Mouse (Mus musculus): ENCODE data around the gene Card6.

Card6 gene

DNA sequence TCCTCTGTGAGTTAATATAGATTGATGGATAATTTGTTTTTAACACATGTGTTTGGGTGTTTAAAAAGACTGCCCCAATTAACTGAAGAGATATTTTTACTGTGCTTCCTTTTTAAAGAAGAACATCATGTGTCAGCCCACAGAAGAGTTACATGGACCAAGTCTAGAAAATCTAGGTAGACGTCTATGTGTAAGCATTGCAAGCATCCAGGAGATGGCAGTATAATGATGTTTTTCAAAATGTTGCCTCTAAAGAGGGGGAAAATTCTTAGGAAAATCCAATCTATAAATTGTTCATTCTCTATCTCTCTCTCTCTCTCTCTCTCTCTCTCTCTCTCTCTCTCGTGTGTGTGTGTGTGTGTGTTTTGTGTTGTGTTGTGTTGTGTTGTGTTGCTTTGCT, 22.2 kb downstream of the Card6 start:
- in situ Hi-C loops (cut with MseI, MboI) = no loop called here

DNA sequence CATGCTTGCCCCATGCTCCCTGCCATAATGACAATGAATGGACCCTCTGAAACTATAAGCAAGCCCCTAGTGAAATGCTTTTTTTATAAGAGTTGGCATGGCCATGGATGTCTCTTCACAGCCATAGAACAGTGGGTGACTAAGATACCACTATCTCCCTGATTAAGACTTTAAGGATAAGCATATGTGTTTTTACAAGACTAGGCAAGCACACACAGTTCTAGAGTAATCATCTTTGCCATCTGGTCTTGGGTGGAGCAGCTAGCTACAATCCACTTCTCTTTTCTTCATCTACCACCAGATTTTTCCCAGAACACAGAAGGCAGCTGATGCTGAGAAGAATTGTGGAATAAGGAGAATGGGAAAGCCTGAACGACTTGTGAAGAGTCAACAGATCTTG, 27.1 kb downstream of the Card6 start:
- in situ Hi-C loops (cut with MseI, MboI) = no loop called here

DNA sequence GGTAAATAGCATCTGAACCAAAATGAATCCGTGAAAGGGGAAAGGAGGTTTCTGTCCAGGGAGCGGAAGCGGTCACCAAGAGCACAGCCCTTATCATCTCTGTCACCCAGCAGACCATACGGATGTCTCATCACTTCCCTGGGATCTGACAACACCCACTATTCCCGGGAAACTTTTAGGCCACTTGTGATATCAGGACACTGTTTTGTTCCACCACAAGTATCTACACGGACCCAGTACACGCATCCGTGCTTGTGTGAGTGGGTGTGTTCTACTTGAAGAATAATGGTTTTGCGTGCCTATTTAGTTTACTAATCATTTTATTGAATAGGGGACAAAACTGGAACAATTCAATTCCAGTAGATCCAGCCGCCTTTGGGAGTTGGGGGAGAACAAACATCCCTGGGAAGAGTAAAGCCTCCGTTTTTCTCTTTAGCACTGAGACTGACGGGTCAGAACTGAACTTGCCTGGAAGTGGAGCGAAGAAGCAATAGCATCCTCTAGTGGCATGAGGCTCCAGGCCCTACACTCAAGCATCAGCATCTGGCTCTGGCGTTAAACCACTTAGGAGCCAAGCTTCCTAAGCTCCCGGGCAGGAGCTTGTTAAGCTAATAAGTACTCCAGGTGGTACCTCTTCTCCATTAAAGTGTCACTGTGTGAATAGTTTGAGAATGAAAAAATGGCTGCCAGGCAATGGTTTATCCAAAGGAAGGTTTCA, 39.4 kb downstream of the Card6 start:
- in situ Hi-C loops (cut with MseI, MboI) = no loop called here

GRCm38 (mm10) chr15:5063635-5064034, 44.7 kb downstream of the Card6 start, which contains the start of gene C7:
C7 (minus strand) TSS chr15:5063740.
- in situ Hi-C loops (cut with MseI, MboI) = no loop called here

Data from mouse trophoblast stem cell (cell line).